Mouse (Mus musculus) left cerebral cortex, adult 2 months (tissue): ENCODE results near the gene Ccser1. TPM values are rescaled to one million over a fixed set of nuclear protein-coding genes. Genes with fewer than 3 reads are reported as not detected.

Source experiments
- DNase-seq, 2 experiments: peaks; one replicate each; pipeline ENCODE4 v3.0.0; 2021 to 2022; ENCODE audit warnings: low spot score in 2 of 2, mixed read lengths in 1 of 2; ENCODE audit errors: extremely low spot score in 1 of 2
- H3K27ac ChIP-seq: fragments of 200-600 bp; 2 replicates; pipeline ENCODE4 v1.8.1; 2022
- H3K4me3 ChIP-seq: fragments of 200-600 bp; 2 replicates; pipeline ENCODE4 v1.8.1; 2022
- CTCF ChIP-seq: fragments of 200-600 bp; IDR thresholded peaks from 2 replicates; pipeline ENCODE4 v1.8.1; 2022; ENCODE audit warnings: antibody characterized with exemption, mild to moderate bottlenecking, moderate library complexity
- intact Hi-C: fragments of 180-260 bp; cut with DNase I; formaldehyde crosslinking; loops from one replicate; pipeline ENCODE4 v1.15.1; 2025
- total RNA-seq, 2 experiments: library from RNA; stranded (reverse); gene quantifications; 2 replicates each; pipeline ENCODE4 v1.2.3; 2021

Ccser1 gene
- total RNA-seq, 2 experiments from 2014 or later, result 34.2 to 36.0 TPM

DNA sequence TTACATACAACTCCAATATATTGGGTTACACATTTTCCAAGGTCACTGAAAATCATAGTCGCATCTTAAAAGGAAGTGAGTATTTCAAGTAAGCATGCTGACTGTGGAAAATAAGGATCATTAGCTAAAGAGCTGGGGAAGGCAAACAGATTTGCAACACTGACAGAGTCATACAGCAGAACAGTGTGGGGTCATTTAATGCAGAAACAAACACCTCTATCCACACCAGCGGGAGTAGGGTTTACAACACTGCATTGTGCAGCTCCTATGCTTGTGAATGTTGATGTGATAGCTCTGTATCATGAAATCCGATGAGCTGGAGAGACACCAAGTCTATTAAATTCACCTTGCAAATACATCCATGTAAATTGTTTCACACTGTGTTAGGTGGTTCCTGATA is 202.9 kb downstream of the Ccser1 start:
- Histone ChIP-seq H3K4me3 (no peak overlapping the region), H3K27ac (no peak overlapping the region)
- DNase-seq, result no peak
- TF ChIP-seq CTCF, result no peak
- intact Hi-C loops, result loop anchor here (10.0 kb wide), 1 partner anchor 522 kb away; no protein-coding TSS in a partner anchor

DNA sequence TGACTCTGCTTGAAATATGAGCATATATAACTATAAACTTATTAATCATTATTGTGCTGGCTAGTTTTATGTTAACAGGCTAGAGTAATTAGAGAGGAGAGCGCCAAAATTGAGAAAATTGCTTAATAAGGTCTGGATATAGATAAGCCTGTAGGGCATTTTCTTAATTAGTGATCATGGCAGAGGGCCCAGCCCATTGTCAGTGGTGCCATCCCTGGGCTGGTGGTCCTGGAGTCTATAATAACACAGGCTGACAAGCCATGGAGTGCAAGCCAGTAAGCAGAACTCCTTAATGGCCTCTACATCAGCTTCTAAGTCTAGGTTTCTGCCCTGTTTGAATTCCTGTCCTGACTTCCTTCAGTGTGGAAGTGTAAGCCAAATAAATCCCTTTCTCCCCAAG is 206.9 kb downstream of the Ccser1 start:
- H3K4me3 ChIP-seq, result no peak overlapping the region
- TF ChIP-seq CTCF, result no peak
- intact Hi-C loops, result loop anchor here (10.0 kb wide), 1 partner anchor 518 kb away; no protein-coding TSS in a partner anchor

DNA sequence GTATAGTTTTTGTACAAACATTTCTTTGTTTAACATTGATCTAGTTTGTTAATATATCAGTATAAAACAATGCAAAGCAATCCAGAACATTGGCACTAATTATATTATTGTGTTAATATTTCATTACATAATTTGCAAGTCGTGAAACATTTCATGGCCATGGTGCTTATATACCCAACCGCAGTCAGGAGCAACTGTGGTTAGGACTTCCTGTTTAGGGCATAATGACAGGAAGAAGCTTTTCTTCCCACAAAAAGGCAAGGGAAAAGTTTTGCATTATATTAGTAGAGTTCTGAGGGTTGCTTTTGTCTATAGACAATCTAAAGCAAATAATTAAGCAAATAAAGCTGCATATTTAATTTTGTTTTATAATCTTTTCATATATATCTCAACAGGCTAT is 247.4 kb downstream of the Ccser1 start:
- TF ChIP-seq CTCF, result no peak
- intact Hi-C loops, result no loop called here
- Histone ChIP-seq H3K27ac (no peak overlapping the region), H3K4me3 (no peak overlapping the region)
- no peak for DNase-seq

More for the DNA sequence above, 206.9 kb downstream of the Ccser1 start:
- no peak for DNase-seq
- no peak overlapping the region for H3K27ac ChIP-seq

DNA sequence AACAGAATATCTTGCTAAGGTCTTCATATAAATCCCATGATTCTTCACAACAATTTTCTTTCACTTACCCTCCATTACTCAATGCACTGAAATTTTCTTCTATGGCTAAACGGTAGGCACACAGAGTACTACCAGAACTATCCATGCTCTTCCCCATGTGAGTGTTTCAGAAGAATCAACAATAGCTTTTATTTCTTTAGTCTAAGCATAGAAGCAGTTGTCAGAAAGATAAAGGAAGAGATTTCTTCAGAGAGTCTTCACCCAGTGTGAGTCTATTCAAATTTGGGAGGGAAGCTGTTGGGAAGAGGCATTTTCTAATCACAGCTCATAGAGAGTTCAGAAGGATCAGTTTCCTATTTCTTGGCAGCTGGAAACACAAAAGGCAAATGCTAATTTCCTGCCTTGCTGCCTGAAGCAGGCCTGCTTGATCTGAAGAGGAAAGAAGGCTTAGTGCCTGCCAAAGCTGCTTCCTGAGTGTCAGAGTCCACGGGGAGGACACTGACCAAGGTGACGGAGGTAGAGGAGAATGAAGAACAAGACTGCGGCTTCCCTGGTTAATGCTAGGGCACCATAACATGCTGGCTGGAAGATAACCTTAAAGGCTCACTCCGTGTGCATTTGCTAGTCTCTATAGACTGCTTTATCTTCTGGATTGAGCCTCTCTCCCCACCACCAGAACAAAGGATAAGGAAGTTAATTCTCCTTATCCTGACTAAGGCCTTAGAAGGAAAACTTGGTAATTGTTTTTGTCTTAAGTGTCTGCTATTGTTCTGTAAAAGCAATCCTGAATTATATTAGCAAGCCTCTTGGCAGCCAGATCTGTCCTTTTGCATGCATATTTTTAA is 251.0 kb downstream of the Ccser1 start:
- no peak overlapping the region for H3K4me3 ChIP-seq
- DNase-seq, result no peak
- H3K27ac ChIP-seq, result no peak overlapping the region
- TF ChIP-seq CTCF, result no peak
- intact Hi-C loops, result no loop called here

DNA sequence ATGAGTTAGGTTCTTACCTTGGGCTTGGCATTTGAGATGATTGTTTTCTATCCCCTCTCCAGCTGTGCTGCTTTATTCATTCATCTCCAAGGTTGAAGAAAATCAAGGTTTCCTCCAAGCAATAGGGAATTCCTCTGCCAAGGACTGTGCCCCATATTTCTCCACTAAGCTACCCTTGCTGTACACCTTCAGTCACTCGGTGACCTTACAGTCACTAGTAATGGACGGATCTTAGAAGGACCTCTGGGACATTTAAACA is 251.5 kb downstream of the Ccser1 start:
- Histone ChIP-seq H3K4me3 (no peak overlapping the region), H3K27ac (no peak overlapping the region)
- intact Hi-C loops, result no loop called here
- TF ChIP-seq CTCF, result no peak
- no peak for DNase-seq

DNA sequence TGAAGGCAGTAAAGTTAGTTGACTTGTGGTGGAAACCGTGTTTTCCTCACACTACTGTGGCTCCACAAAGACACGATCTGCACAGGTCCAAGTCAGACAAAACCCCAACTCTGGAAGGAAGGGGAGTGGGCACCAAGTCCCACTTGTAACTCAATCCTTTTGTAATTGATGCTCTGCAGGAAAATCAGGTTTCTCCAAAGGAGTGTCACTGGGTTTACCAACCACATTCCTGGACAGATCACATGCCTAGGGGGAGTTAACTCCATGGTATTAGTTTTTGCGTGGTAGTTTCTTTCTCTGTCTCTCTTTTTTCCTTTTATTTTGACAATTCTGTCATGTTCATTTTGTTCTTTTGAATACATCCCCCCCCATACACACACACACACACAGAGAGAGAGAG is 252.0 kb downstream of the Ccser1 start:
- Histone ChIP-seq H3K4me3 (no peak overlapping the region), H3K27ac (no peak overlapping the region)
- intact Hi-C loops, result no loop called here
- no peak for DNase-seq
- no peak for TF ChIP-seq CTCF

DNA sequence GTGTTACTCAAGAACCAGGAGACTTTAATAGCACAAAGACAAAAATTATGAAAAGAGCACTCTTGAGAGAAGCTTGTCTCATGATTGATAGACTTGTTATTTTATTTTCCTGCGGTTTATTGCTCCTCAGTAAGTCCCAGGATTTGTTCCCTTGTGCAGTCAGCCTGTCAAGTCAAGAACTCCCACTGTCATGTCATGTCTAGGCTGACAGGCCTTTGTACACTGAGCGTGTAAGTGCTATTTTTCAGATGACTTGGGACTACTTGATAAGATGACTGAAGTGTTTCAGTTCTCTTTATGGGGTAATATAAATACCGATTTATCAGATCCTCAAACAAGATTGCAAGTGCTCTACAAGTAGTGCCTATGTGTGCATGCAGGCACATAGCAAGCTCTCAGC is 252.6 kb downstream of the Ccser1 start:
- TF ChIP-seq CTCF, result no peak
- intact Hi-C loops, result no loop called here
- no peak overlapping the region for H3K4me3 ChIP-seq
- H3K27ac ChIP-seq, result no peak overlapping the region
- DNase-seq, result no peak

DNA sequence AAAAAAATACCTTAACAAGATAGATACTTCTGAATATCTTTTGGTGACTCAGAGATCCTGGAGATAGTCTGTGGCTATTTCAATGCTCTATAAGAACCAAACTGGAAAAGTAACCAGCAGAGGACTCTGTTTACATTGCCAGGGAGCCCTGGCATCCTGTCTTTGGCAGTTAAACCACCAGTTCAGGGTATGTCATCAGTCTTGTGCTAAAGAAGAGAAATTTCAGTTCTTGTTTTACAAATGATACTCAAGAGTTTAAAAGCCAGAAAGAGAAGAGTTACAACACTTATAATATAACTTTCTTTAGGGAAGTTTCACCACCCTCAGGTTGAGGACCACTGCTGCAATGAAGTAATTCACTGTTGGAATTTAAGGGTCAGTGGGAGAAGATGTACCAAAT is 258.0 kb downstream of the Ccser1 start:
- DNase-seq, result no peak
- Histone ChIP-seq H3K4me3 (no peak overlapping the region), H3K27ac (no peak overlapping the region)
- no peak for TF ChIP-seq CTCF
- intact Hi-C loops, result no loop called here

DNA sequence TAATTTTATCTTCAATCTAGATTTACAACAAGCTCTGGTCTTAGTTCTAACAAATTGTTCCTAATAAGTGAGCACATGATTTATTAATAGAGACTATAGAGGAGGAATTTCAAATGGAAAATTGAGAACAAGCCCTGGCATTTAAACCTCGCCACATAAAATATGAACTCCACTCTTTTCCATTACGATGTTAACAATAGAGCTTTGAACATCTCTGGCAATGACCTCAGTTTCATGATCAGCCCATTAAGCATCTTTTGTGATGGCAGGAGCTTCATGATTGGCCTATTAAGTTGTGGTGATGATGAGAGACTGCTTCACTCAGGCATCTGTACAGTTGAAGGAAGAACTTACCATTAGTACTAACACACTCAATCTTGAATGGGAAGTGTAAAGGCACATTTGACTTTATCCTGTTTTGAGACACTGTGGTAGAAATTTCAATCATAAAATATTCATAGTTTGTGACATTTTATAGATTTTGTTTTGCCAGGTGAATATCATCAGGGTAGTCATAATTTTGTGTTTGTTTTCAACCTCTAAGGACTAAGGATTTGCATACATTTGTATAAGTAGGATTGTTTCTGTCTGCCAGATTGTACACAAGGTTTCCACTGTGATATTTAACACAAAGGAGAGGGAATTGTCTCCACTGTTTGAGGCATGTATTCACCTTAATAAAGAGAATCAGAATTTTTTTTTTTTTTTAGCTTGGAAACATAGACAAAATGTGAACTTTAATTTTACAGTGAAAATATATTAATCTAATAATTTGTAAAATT is 291.4 kb downstream of the Ccser1 start:
- intact Hi-C loops, result no loop called here
- no peak for TF ChIP-seq CTCF

DNA sequence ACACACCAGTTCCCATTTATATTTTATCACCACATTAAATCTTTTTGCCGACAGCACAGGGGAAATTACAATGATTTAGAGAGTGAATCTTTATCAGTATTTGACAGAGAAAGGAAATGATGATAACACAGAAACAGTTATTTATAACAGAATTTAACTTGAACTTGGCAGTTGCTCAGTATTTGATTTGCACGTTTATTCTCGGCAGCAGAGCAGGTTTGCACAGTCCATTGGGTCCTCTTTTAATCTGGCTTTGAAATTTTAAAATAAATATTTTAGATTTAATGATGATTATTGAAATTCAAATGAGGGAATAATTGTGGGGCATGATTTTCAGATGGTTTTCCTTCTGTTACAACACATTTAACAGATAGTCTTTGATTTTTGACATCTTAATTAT is 305.2 kb downstream of the Ccser1 start:
- Histone ChIP-seq H3K27ac (no peak overlapping the region), H3K4me3 (no peak overlapping the region)
- no peak for DNase-seq
- no peak for TF ChIP-seq CTCF
- intact Hi-C loops, result no loop called here

More for the DNA sequence above, 291.4 kb downstream of the Ccser1 start:
- no peak overlapping the region for H3K27ac ChIP-seq
- no peak overlapping the region for H3K4me3 ChIP-seq
- DNase-seq, result no peak

DNA sequence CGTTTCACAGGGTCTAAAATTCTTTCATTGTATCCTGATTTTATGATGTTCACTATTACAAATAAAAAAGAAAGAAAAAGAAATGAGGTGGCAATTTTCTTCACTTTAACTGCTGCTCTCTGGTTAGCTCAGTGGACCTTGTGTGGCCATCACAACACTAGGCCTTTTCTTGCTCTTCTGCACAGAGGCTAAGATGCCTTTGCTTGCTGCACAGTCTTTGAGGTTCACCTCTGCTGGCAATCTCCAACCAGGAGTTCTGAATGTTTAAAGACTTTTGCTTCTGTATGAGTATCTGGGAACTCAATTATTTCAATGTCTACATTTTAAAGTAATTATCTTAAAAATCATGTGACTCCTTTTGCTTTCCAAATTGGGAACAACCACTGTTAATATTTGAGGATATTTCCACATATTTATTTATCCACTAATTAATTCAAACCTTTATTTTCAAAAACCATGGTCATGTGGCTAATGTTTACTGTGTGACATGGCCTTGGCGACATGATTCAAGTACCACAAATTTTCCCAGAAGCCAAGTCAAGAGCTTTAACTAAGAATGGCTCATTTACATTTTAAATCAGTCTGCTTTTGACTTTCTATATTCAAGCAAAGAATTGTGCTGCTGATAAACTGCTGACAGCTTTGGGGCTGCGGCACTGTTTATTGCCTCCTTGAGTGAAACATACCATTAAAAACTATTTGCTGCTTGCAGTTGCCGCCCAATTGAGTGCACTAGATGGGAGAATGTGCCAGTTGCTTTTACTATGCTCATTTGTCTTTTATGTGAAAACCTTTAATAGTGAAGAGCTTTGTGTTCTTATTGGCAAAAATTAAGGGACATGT is 312.1 kb downstream of the Ccser1 start:
- no peak for DNase-seq
- intact Hi-C loops, result no loop called here
- TF ChIP-seq CTCF, result no peak
- H3K4me3 ChIP-seq, result no peak overlapping the region
- no peak overlapping the region for H3K27ac ChIP-seq

DNA sequence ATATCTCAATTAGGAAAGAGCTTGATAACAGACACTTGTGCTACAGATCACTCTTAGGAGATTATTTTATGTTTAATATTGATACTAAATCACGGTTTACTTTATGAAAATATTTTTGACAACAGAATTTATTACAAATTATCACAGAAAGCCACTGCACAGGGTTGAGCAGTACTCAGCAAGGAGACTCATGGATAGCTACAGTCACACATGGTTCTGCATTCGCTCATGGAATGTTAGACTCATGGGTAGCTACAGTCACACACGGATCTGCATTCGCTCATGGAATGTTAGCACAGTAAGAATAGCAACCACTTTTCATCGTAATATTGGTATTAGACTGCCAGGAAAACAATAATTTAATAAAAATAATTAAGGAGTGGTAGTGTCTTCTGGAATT is 313.3 kb downstream of the Ccser1 start:
- no peak overlapping the region for H3K27ac ChIP-seq
- no peak for DNase-seq
- TF ChIP-seq CTCF, result no peak
- intact Hi-C loops, result no loop called here
- no peak overlapping the region for H3K4me3 ChIP-seq
